Mouse (Mus musculus) lung, postnatal 0 days (tissue): ENCODE measurements at regions not wholly inside any gene's neighbourhood (a gene's known extent, or its start where the extent isn't known, plus 50 kb on each side); places are given as distances from the start of the nearest gene placed in this dataset.

Experiments
- CTCF ChIP-seq: IDR thresholded peaks from 2 replicates; pipeline ENCODE4 v1.5.1; 2016; ENCODE audit warnings: antibody characterized with exemption, mild to moderate bottlenecking
- EP300 ChIP-seq: IDR thresholded peaks from 2 replicates; pipeline ENCODE4 v1.6.1; 2016; ENCODE audit warnings: antibody characterized with exemption, mild to moderate bottlenecking, control low read depth

GRCm38 (mm10) chr1:42591855-42592254 is 103.7 kb upstream of the Pou3f3 start:
- TF ChIP-seq CTCF, result no peak
- TF ChIP-seq EP300, result no peak
